Mouse (Mus musculus): ENCODE data around the gene Sumf1.

The Sumf1 gene

DNA sequence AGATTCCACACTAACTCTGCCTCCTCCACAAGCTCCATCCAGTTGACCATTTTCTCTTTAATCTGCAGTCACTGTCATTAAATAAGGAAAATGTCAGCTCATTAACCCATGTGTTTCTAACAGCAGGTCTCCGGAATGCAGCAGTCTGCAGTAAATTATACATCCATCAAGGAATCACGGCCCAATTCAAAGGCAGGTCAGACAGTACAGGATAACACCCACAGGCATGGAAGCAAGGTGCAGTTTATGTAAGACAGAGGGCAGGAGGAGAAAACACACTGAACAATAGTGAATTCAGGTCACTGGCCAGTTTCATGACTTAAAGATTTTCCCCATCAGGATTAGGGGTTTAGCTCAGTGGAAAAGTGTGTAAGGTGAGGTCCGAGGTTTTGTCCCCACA is 40.1 kb downstream of the Sumf1 start:
- DNase-seq = no peak

- DNase-seq = no peak
Measured at GRCm38 (mm10) chr6:108142796-108143195, 42.6 kb downstream of the Sumf1 start.

- peak; percentile 49 to 54 for DNase-seq
Measured at GRCm38 (mm10) chr6:108140722-108141490, 44.5 kb downstream of the Sumf1 start.

GRCm38 (mm10) chr6:108137031-108137430 is 48.4 kb downstream of the Sumf1 start:
- DNase-seq = no peak

- no peak for DNase-seq
Measured at GRCm38 (mm10) chr6:108136286-108136685, 49.1 kb downstream of the Sumf1 start.

DNA sequence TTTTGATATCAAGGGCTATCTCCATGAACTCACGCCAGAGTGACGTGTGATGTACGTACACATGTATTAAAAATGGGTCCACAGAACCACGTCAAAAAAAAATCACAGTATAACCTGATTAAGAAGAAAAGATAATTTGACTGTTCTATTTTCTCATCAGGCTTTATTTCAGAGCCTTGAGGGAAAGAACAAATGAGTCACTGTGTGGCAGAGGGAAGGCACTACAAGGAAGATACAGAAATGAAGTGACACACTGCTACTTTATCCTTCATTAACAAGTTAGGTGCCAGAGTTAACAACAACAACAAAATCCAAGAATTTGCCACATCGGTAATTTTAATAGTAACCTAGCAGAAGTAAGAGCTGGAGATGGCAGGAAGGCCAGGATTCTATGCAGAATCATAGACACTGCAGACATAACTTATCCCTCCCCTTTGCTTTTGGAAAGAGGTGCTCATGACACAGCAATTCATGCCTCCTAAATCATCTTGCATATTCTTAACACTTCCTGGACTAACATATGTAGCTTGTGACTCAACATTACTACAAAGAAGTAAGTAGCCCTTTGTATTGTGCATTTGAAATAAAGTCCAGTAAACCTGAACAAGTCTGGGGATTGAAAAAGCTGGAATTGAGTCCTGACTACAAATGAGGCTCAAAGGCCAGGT is 53.0 kb downstream of the Sumf1 start:
- DNase-seq = no peak

DNA sequence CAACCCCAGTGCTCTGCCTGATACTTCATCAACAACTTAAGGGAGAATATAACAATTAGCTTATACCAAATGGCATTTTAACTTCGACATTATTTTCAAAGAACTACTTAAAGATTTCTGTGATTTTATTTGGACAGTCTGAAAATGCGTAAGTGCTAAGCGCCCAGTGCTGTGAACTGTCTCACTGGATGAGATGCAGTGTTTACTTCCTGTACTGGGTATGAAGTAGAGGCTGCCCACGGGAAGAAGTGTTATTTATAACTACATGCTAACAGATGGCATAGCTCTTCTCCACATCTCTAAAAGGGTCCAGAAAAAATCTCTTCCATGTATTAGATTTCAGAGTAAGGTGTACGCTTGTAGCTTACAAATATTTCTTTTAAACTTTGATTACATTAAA is 54.7 kb downstream of the Sumf1 start:
- no peak for DNase-seq

- DNase-seq = no peak
Measured at GRCm38 (mm10) chr6:108126631-108127030, 58.8 kb downstream of the Sumf1 start.

DNA sequence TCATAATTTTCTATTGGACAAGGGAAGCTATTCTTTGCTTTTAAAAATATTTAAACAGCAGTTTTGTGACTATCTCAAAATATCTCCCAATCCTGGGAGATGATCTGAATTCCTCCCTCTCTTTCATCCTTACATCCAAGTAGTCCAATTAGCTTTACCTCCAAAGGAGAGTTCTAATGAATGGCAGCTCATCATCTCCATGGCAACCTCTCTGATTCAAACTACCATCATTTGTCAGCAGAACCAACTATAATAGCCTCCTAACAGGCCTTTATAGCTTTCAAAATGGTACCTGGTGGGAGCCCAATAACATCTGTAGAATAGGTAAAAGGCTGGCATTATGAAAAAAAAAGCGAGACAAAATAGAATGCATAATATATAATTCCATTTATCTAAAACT is 59.9 kb downstream of the Sumf1 start:
- no peak for DNase-seq

DNA sequence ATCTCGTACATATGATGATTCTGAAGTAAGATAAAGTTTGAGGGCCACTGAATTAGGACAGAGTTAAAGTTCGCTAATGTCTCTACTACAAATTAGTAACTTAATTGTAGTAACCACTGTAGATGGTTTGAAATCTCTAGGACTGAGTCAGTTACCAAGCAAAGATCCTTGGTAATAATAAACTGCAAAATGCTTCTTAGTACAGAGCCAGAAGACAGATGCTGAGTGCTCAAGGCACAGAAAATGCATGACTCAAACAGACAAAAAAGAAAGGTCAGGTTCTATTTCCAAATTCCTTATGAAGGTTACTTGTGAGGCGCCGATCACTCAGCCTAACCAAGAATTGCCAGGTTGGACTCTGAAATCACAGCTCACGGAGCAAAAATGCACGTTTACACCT is 67.5 kb downstream of the Sumf1 start:
- no peak for DNase-seq

- no peak for DNase-seq
Measured at GRCm38 (mm10) chr6:108114971-108115370, 70.4 kb downstream of the Sumf1 start.

- no peak for DNase-seq
Measured at GRCm38 (mm10) chr6:108111693-108112092, 73.7 kb downstream of the Sumf1 start.

DNA sequence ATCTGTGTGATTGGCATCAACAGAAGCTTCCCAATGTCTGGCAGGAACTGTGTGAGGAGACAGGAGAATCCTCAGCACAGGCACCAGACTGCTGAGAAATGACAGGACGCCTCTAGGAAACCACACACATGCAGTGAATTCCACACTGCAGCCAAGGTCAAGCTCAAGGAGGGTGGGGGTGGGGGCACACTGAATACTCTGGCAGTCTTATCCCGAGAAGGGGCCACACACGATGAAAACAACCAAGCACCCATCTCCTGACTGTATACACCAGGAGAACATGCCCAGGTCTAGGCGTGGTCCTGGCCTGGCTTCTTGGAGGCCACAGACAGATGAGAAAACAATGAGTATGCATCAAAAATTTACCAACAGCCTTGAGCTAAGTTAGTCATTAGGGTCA is 75.0 kb downstream of the Sumf1 start:
- no peak for DNase-seq

GRCm38 (mm10) chr6:108107376-108107775 is 78.0 kb downstream of the Sumf1 start:
- no peak for DNase-seq

DNA sequence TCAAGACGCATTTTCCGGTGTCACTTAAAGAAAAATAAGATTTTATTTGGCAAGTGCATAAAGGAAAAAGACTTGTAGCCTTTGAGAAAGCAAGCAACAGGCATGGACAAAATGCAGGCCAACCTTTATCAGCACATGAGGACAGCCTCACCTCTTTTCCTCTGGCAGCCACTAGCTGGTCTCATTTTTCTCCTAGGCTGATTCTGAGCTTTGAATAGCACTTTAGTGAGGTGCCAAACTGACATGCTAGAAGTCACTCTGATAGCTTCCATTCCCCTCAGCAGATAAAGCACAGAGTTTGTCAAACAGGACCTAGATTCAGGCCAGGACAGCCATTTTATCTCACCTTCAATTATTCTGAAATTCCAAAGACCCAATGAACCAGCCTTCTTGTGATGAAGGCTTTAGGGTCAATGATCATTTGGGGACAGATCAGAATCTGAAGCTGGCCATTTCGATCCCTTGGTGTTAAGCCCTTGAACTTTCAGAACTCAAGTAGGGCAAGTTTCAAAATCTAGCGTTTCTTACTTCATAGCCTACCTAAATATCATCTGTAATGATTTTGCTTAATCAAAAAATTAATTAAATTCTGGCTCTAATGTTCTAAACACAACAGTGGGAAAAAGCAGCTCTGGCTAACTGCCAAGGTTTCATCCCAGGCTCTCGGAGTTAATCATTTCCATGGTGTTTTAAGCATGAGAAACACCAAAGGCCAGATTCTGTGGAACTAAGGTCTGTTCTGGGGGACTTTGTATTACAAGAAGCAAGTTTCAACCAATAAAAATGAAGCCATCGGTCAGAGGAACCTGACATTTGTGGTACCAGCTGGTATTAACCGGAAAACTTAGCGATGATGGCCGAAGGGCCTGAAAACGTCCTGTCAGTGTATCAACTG is 83.2 kb downstream of the Sumf1 start:
- DNase-seq = peak; percentile 85 to 88

- DNase-seq = no peak
Measured at GRCm38 (mm10) chr6:108098846-108099217, 86.5 kb downstream of the Sumf1 start.

- peak; percentile 83 to 86 for DNase-seq
Measured at GRCm38 (mm10) chr6:108098171-108098845, 87.1 kb downstream of the Sumf1 start.

DNA sequence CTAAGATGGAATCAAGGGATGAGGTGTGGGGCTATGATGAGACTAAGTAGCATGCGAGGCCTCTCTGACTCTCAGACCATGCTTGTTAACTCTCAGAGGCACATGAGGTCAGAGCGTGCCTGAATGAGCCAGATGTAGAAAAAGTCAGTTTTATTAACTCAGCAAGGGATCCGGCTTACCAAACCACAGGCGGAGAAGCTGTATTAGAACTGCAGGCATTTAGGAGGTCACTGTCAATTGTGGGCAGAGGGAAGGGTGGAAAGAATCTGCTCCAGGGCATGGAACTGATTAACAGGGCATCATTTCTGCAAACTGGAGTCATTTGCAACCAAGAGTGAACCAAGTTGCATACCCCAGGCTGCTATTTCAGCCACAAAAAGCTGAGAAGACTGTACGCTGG is 89.9 kb downstream of the Sumf1 start:
- no peak for DNase-seq

- DNase-seq = peak; percentile 13 to 53
Measured at GRCm38 (mm10) chr6:108093449-108093848, 91.9 kb downstream of the Sumf1 start.

DNA sequence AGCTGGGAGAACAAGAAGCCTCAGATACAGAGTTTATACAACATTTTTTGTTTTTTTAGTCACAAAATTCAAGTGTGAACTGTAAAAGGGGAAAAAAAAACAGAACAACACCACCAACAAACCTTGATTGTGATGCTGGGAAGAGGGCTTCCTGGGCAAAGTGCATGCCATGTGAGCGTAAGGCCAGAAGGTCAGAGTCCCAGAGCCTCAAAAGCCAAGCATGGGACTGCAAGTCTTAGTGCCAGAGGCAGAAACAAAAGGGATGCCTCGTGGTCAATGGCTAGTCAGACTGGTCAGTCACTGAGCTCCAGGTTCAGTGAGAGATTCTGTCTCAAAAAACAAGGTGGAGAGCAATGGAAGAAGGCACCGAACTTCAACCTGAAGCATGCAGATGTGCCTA is 92.7 kb downstream of the Sumf1 start:
- peak; percentile 56 to 79 for DNase-seq

GRCm38 (mm10) chr6:108091296-108091695 is 94.1 kb downstream of the Sumf1 start:
- DNase-seq = no peak

- no peak for DNase-seq
Measured at GRCm38 (mm10) chr6:108075857-108076256, 109.5 kb downstream of the Sumf1 start.

GRCm38 (mm10) chr6:108074624-108075023 is 110.8 kb downstream of the Sumf1 start:
- peak in 1 of 2 experiments; percentile 37 for DNase-seq
